Mouse (Mus musculus) lung, postnatal 0 days (tissue): ENCODE data around the gene Tmtc3. TPM values are rescaled to one million over a fixed set of nuclear protein-coding genes. Genes with fewer than 3 reads are reported as not detected.

Source experiments
- ATAC-seq: fragments of 200-750 bp; cut with Nextera tagmentation; 2 replicates; pipeline ENCODE4 v1.8.0; 2017; ENCODE audit warnings: moderate library complexity
- DNase-seq: peaks from one replicate; pipeline ENCODE4 v3.0.0-alpha.2; 2016; ENCODE audit warnings: low spot score
- H3K27ac ChIP-seq: fragments of 300-500 bp; sonication (generic); 2 replicates; pipeline ENCODE4 v1.5.1; 2014; ENCODE audit warnings: antibody characterized with exemption, mild to moderate bottlenecking, low read length, mixed read lengths
- H3K27me3 ChIP-seq: fragments of 300-500 bp; sonication (generic); replicated peaks from 2 replicates; pipeline ENCODE4 v1.6.1; 2014; ENCODE audit warnings: low read length, mixed read lengths; ENCODE audit not compliant: insufficient read depth
- H3K36me3 ChIP-seq: fragments of 300-500 bp; sonication (generic); 2 replicates; pipeline ENCODE4 v1.6.1; 2014; ENCODE audit warnings: low read length, mixed read lengths; ENCODE audit not compliant: insufficient read depth
- H3K4me1 ChIP-seq: fragments of 300-500 bp; sonication (generic); 2 replicates; pipeline ENCODE4 v1.6.1; 2014; ENCODE audit warnings: antibody characterized with exemption, low read depth, low read length, mixed read lengths; ENCODE audit not compliant: insufficient read depth
- H3K4me2 ChIP-seq: fragments of 300-500 bp; sonication (generic); replicated peaks from 2 replicates; pipeline ENCODE4 v1.6.1; 2014; ENCODE audit warnings: low read depth, mild to moderate bottlenecking, low read length, moderate library complexity, mixed read lengths
- H3K4me3 ChIP-seq: fragments of 300-500 bp; sonication (generic); 2 replicates; pipeline ENCODE4 v1.5.1; 2014; ENCODE audit warnings: low read depth, low read length
- H3K9ac ChIP-seq: fragments of 300-500 bp; sonication (generic); replicated peaks from 2 replicates; pipeline ENCODE4 v1.6.1; 2014; ENCODE audit warnings: low read depth, mild to moderate bottlenecking
- H3K9me3 ChIP-seq: fragments of 300-500 bp; sonication (generic); 2 replicates; pipeline ENCODE4 v1.6.1; 2016; ENCODE audit warnings: low read length, mixed read lengths
- CTCF ChIP-seq: IDR thresholded peaks from 2 replicates; pipeline ENCODE4 v1.5.1; 2016; ENCODE audit warnings: antibody characterized with exemption, mild to moderate bottlenecking
- EP300 ChIP-seq: IDR thresholded peaks from 2 replicates; pipeline ENCODE4 v1.6.1; 2016; ENCODE audit warnings: antibody characterized with exemption, mild to moderate bottlenecking, control low read depth
- WGBS: fragments of 180-500 bp; shearing (Covaris S2); extraction: QIAGEN DNeasy Blood & Tissue Kit; methylation state at CpG from one replicate; pipeline ENCODE4 v1.1.7; 2014; 5-methylcytosine and 5-hydroxymethylcytosine counted together
- polyA plus RNA-seq: library from polyadenylated mRNA; unstranded; fragments of >200 nt; fragmentation: Nextera tagmentation; extraction: Ambion mirVana; gene quantifications from 2 replicates; pipeline ENCODE4 v1.2.1, GENCODE M21; 2015

The Tmtc3 gene
- polyA plus RNA-seq, 1 experiment from 2014 or later: 9.6 TPM

GRCm38 (mm10) chr10:100491916-100492315 is 4.8 kb upstream of the Tmtc3 start:
- Histone ChIP-seq H3K9me3 (no peaks in the 10 kb centered on the region), H3K27ac (no peak overlapping the region), H3K4me2 (no peak overlapping the region), H3K36me3 (no peaks in the 10 kb centered on the region), H3K4me1 (no peaks in the 10 kb centered on the region), H3K27me3 (no peaks in the 10 kb centered on the region), H3K9ac (no peak overlapping the region), H3K4me3 (no peak overlapping the region)
- DNase-seq (peak; percentile 58), ATAC-seq (no peak)
- WGBS: 70% methylated on average over 7 of the region's 7 CpGs
- TF ChIP-seq EP300 (no peak), CTCF (no peak)

GRCm38 (mm10) chr10:100486701-100487096 is 451 bp downstream of the Tmtc3 start:
- Histone ChIP-seq H3K27ac (peak overlapping the region; percentile 33; the same call in 1 of the 2 replicates), H3K27me3 (no peaks in the 10 kb centered on the region), H3K9ac (peak overlapping the region; percentile 43), H3K4me3 (peak overlapping the region; percentile 60), H3K9me3 (no peaks in the 10 kb centered on the region), H3K4me2 (peak overlapping the region; percentile 76), H3K36me3 (no peaks in the 10 kb centered on the region), H3K4me1 (no peaks in the 10 kb centered on the region)
- TF ChIP-seq EP300 (no peak), CTCF (no peak)
- 2% methylated on average over 13 of the region's 13 CpGs for WGBS
- DNase-seq (peak; percentile 39), ATAC-seq (peak; percentile 13)

- H3K9ac ChIP-seq: no peak overlapping the region
- no peaks in the 10 kb centered on the region for H3K9me3 ChIP-seq
- no peaks in the 10 kb centered on the region for H3K4me1 ChIP-seq
- H3K27ac ChIP-seq: no peak overlapping the region
- no peaks in the 10 kb centered on the region for H3K36me3 ChIP-seq
- no peaks in the 10 kb centered on the region for H3K27me3 ChIP-seq
- no peak overlapping the region for H3K4me2 ChIP-seq
- 85% methylated on average over 3 of the region's 3 CpGs for WGBS
- DNase-seq: no peak
- no peak for ATAC-seq
- TF ChIP-seq CTCF (no peak), EP300 (no peak)
- no peak overlapping the region for H3K4me3 ChIP-seq
Observed at GRCm38 (mm10) chr10:100479538-100479937, 7.6 kb downstream of the Tmtc3 start.

GRCm38 (mm10) chr10:100475040-100475439 is 12.1 kb downstream of the Tmtc3 start:
- DNase-seq: peak; percentile 30
- H3K4me2 ChIP-seq: no peak overlapping the region
- 46% methylated on average over 3 of the region's 3 CpGs for WGBS
- H3K9ac ChIP-seq: no peak overlapping the region
- no peak overlapping the region for H3K4me3 ChIP-seq
- no peak for ATAC-seq
- no peaks in the 10 kb centered on the region for H3K36me3 ChIP-seq
- H3K9me3 ChIP-seq: no peaks in the 10 kb centered on the region
- H3K27me3 ChIP-seq: no peaks in the 10 kb centered on the region
- H3K27ac ChIP-seq: no peak overlapping the region
- no peaks in the 10 kb centered on the region for H3K4me1 ChIP-seq
- TF ChIP-seq CTCF (peak; percentile 46), EP300 (0 out of 2 replicates have a peak, but pooled peaks have one; percentile 12)

- DNase-seq (no peak), ATAC-seq (no peak)
- Histone ChIP-seq H3K4me3 (no peak overlapping the region), H3K27ac (no peak overlapping the region), H3K36me3 (0 out of 2 replicates have a peak, but pooled peaks cover 5% of the 10 kb centered on the region), H3K27me3 (no peaks in the 10 kb centered on the region), H3K4me2 (no peak overlapping the region), H3K9ac (no peak overlapping the region), H3K9me3 (no peaks in the 10 kb centered on the region), H3K4me1 (no peaks in the 10 kb centered on the region)
- TF ChIP-seq EP300 (no peak), CTCF (no peak)
Observed at GRCm38 (mm10) chr10:100460515-100460914, 26.6 kb downstream of the Tmtc3 start.

GRCm38 (mm10) chr10:100449394-100449793 is 37.8 kb downstream of the Tmtc3 start:
- H3K4me2 ChIP-seq: no peak overlapping the region
- no peak for TF ChIP-seq EP300
- peak; percentile 49 for TF ChIP-seq CTCF
- H3K4me1 ChIP-seq: no peaks in the 10 kb centered on the region
- no peaks in the 10 kb centered on the region for H3K9me3 ChIP-seq
- ATAC-seq (no peak), DNase-seq (no peak)
- no peak overlapping the region for H3K9ac ChIP-seq
- H3K4me3 ChIP-seq: no peak overlapping the region
- no peak overlapping the region for H3K27ac ChIP-seq
- H3K27me3 ChIP-seq: no peaks in the 10 kb centered on the region
- no peaks in the 10 kb centered on the region for H3K36me3 ChIP-seq

- Histone ChIP-seq H3K27me3 (no peaks in the 10 kb centered on the region), H3K9me3 (no peaks in the 10 kb centered on the region), H3K36me3 (no peaks in the 10 kb centered on the region), H3K4me3 (no peak overlapping the region), H3K9ac (no peak overlapping the region), H3K27ac (no peak overlapping the region), H3K4me2 (no peak overlapping the region), H3K4me1 (no peaks in the 10 kb centered on the region)
- TF ChIP-seq CTCF (no peak), EP300 (no peak)
- 56% methylated on average over 2 of the region's 2 CpGs for WGBS
- no peak for DNase-seq
- ATAC-seq: no peak
Observed at GRCm38 (mm10) chr10:100427592-100427991, 59.6 kb downstream of the Tmtc3 start.
